Mouse (Mus musculus) midbrain, embryonic 13.5 days (tissue): ENCODE data around the gene Scamp5. TPM values are rescaled to one million over a fixed set of nuclear protein-coding genes. Genes with fewer than 3 reads are reported as not detected.

Experiments used
- ATAC-seq: fragments of 200-750 bp; cut with Nextera tagmentation; 2 replicates; pipeline ENCODE4 v1.8.0; 2017; ENCODE audit warnings: mild to moderate bottlenecking, moderate TSS enrichment, moderate library complexity
- H3K27ac ChIP-seq: fragments of 300-500 bp; sonication (generic); 2 replicates; pipeline ENCODE4 v1.5.1; 2015; ENCODE audit warnings: inconsistent platforms, mild to moderate bottlenecking, moderate library complexity
- H3K27me3 ChIP-seq: fragments of 300-500 bp; sonication (generic); 2 replicates; pipeline ENCODE4 v1.6.1; 2015; ENCODE audit warnings: mild to moderate bottlenecking, inconsistent platforms
- H3K36me3 ChIP-seq: fragments of 300-500 bp; sonication (generic); 2 replicates; pipeline ENCODE4 v1.6.1; 2015; ENCODE audit warnings: mild to moderate bottlenecking, inconsistent platforms
- H3K4me1 ChIP-seq: fragments of 300-500 bp; sonication (generic); replicated peaks from 2 replicates; pipeline ENCODE4 v1.6.1; 2015; ENCODE audit warnings: inconsistent platforms
- H3K4me2 ChIP-seq: fragments of 300-500 bp; sonication (generic); replicated peaks from 2 replicates; pipeline ENCODE4 v1.6.1; 2015; ENCODE audit warnings: moderate library complexity, mild to moderate bottlenecking, inconsistent platforms
- H3K4me3 ChIP-seq: fragments of 300-500 bp; sonication (generic); replicated peaks from 2 replicates; pipeline ENCODE4 v1.5.1; 2015; ENCODE audit warnings: mild to moderate bottlenecking, inconsistent platforms
- H3K9ac ChIP-seq: fragments of 300-500 bp; sonication (generic); replicated peaks from 2 replicates; pipeline ENCODE4 v1.6.1; 2015; ENCODE audit warnings: mild to moderate bottlenecking, inconsistent platforms
- H3K9me3 ChIP-seq: fragments of 300-500 bp; sonication (generic); 2 replicates; pipeline ENCODE4 v1.6.1; 2016; ENCODE audit warnings: mild to moderate bottlenecking, inconsistent platforms
- WGBS: fragments of 180-500 bp; shearing (Covaris S2); methylation state at CpG from one replicate; pipeline ENCODE4 v1.1.7; 2015; 5-methylcytosine and 5-hydroxymethylcytosine counted together
- polyA plus RNA-seq: library from polyadenylated mRNA; unstranded; fragments of >200 nt; fragmentation: Nextera tagmentation; extraction: Ambion mirVana; gene quantifications from 2 replicates; pipeline ENCODE4 v1.2.1, GENCODE M21; 2015

The Scamp5 gene
- polyA plus RNA-seq, 1 experiment from 2014 or later: 90.9 TPM

DNA sequence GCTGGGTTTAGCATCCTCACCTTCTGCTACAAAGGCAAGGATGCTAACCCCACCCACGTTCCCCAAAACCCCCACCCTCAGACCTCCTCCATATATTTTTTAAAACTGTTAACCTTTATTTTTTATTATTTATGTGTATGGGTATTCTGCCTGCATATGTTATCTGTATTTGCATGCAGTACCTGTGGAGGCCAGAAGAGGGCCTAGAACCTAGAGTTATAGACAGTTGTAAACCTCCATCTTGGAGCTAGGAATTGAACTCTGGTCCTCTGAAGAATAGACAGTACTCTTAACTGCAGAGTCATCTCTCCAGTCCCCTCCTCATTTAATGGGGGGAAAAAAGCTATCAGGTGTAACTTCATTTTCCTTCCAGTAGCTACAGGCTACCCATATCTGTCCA lies 18.1 kb downstream of the Scamp5 start:
- no peaks in the 10 kb centered on the region for H3K9me3 ChIP-seq
- H3K27me3 ChIP-seq: no peaks in the 10 kb centered on the region
- H3K4me1 ChIP-seq: no peaks in the 10 kb centered on the region
- no peak overlapping the region for H3K27ac ChIP-seq
- H3K4me2 ChIP-seq: no peak overlapping the region
- no peak overlapping the region for H3K9ac ChIP-seq
- no peak overlapping the region for H3K4me3 ChIP-seq
- WGBS: 64% methylated on average over 1 of the region's 1 CpGs
- ATAC-seq: no peak
- peaks cover 76% of the 10 kb centered on the region for H3K36me3 ChIP-seq

DNA sequence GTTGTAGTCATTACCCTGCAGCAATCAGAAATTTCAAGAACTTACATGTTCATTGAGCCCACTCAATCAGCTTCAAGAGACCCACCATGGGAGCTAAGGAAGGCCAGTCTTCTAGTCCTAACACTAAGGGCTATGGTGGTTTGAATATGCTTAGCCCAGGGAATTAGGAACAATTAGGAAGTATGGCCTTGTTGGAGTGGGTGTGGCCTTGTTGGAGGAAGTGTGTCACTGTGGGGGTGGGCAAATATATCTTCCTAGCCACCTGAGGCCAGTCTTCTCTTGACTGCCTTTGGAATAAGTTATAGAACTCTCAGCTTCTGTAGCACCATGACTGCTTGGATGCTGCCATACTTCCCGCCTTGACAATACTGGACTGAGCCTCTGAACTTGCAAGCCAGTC lies 27.2 kb downstream of the Scamp5 start:
- WGBS: 100% methylated on average over 1 of the region's 1 CpGs
- H3K27ac ChIP-seq: no peak overlapping the region
- no peaks in the 10 kb centered on the region for H3K9me3 ChIP-seq
- no peak overlapping the region for H3K4me3 ChIP-seq
- H3K4me1 ChIP-seq: peaks cover 7% of the 10 kb centered on the region
- no peak for ATAC-seq
- no peaks in the 10 kb centered on the region for H3K27me3 ChIP-seq
- H3K36me3 ChIP-seq: peaks cover 49% of the 10 kb centered on the region
- no peak overlapping the region for H3K4me2 ChIP-seq
- H3K9ac ChIP-seq: no peak overlapping the region

DNA sequence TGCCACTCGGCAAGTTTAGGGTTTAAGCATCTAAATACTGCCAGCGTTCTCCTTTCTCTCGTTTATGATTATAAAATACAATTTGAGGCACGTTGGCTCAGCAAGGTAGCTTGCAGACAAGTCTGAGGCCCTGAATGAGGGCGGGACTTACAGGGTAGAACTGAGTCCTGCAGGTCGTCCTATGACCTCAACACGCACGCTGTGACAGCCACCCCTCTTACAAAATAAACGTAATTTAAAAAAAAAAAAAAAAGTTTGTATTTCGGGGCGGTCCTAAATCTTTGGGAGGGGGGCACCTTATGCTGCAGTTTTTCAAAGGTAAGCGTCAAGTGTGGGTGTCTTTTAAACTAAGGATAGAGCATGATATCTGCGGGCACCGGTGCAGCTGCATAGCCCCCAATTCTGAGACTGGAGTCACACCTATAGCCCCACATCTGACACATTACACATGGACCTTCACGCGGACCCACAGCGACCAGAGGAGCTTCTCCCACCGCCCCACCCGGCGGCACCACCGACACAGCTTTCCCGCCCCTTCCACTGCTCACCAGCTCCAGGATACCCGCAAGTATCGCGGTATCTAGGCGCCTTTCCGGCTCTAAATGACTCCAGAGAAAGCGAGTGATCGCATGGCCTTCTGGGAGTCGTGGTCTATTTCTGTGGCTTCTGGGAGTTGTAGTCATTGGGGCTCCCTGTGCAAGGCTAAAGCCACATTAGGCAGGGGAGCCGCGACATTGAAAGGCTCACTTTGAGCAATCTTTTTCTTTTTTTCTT lies 28.2 kb downstream of the Scamp5 start, which contains the start of gene Ppcdc:
TSS of gene Ppcdc (minus strand) at position 603 of the 774 bp plus-strand sequence.
- Histone ChIP-seq H3K4me3 (peak within 1 kb of the TSS; percentile 52), H3K9ac (peak within 1 kb of the TSS; percentile 73), H3K36me3 (peaks cover 40% of the 10 kb centered on the region), H3K9me3 (no peaks in the 10 kb centered on the region), H3K27ac (peak within 1 kb of the TSS; percentile 69; the same call in 1 of the 2 replicates), H3K4me2 (peak within 1 kb of the TSS; percentile 61), H3K4me1 (peaks cover 7% of the 10 kb centered on the region), H3K27me3 (no peaks in the 10 kb centered on the region)
- WGBS: 3% methylated on average over 32 of the region's 32 CpGs
- peak; percentile 98 for ATAC-seq

DNA sequence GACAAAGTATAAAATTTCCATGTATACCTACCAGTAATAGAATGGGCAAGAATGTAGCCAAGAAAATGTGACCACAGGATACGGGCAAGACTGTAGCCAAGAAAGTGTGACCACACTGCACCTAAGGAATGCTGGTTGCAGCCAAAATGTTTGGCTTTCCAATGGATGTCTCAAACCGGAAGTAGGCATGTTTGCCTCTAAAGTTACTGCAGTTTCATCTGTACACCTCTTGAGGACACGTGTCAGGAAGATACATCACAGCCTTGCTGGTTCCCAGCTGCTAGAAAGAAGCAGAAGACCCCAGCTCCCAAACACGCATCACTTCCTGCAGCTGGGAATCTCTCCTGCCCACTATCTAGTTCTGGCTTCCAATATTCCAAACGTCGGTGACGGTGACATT lies 28.8 kb downstream of the Scamp5 start:
- no peak for ATAC-seq
- 59% methylated on average over 7 of the region's 7 CpGs for WGBS
- H3K4me3 ChIP-seq: peak overlapping the region; percentile 52
- H3K9me3 ChIP-seq: no peaks in the 10 kb centered on the region
- H3K4me1 ChIP-seq: peaks cover 7% of the 10 kb centered on the region
- H3K9ac ChIP-seq: peak overlapping the region; percentile 73
- H3K27me3 ChIP-seq: no peaks in the 10 kb centered on the region
- peak overlapping the region; percentile 61 for H3K4me2 ChIP-seq
- peaks cover 33% of the 10 kb centered on the region for H3K36me3 ChIP-seq
- H3K27ac ChIP-seq: no peak overlapping the region

DNA sequence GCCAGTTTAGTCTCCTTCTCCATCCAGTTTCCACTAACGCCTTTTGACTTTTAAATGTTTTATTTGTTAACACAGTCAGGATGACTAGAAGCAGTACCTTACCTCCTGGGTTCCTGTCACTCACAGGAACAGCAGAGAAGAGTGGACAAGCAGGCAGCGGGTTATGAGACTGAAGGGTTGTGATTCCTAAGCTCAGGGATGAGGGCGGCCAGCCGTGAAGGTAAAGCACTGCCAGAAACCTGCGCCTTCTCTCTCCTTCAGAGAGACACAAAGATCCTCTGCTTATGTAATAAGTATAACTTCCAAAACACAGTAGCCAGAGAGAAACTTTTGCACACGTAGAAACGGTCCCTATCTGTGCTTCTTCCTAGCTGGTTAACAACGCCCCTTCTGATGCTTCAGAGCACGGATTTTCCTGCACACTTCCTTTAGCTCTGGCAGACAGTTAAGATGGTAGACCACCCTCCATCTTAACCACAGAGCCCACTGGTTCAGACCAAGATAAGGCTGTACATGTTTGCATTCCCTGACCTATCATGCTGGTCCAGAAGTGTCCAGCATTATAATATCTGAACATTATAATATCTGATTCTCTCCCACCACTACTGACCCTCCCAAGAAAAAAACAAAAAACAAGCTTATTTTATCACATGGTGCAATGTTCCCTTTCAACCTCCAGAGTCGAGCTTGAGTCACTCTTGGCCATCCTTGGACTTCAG lies 29.8 kb downstream of the Scamp5 start:
- no peak overlapping the region for H3K9ac ChIP-seq
- no peak overlapping the region for H3K27ac ChIP-seq
- peaks cover 13% of the 10 kb centered on the region for H3K4me1 ChIP-seq
- no peak overlapping the region for H3K4me3 ChIP-seq
- H3K9me3 ChIP-seq: no peaks in the 10 kb centered on the region
- no peaks in the 10 kb centered on the region for H3K27me3 ChIP-seq
- no peak overlapping the region for H3K4me2 ChIP-seq
- ATAC-seq: no peak
- WGBS: 71% methylated on average over 10 of the region's 10 CpGs
- peaks cover 24% of the 10 kb centered on the region for H3K36me3 ChIP-seq

DNA sequence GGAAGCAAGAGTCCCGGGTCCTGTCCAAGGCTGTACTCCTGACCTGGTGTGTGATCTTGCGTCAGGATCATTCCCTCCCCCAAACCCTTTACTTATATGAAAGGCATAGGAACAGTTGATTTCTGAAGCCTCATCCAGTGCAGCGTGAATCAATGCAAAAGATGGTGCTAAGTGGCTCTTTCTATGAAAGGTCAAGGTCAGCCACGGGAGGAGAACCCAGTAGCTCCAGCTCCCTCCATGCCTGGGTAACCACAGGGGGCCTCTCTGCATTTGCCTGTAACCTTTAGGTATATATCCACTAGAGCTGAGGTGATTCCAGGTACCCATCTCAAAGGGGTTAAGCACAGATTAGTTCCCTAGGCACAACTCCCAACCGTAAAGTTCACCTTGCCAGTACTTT lies 31.7 kb downstream of the Scamp5 start:
- no peak overlapping the region for H3K4me2 ChIP-seq
- WGBS: 92% methylated on average over 5 of the region's 5 CpGs
- H3K4me1 ChIP-seq: peaks cover 26% of the 10 kb centered on the region
- peaks cover 5% of the 10 kb centered on the region for H3K36me3 ChIP-seq
- no peak overlapping the region for H3K4me3 ChIP-seq
- H3K9me3 ChIP-seq: no peaks in the 10 kb centered on the region
- H3K9ac ChIP-seq: no peak overlapping the region
- H3K27me3 ChIP-seq: no peaks in the 10 kb centered on the region
- no peak overlapping the region for H3K27ac ChIP-seq
- no peak for ATAC-seq

DNA sequence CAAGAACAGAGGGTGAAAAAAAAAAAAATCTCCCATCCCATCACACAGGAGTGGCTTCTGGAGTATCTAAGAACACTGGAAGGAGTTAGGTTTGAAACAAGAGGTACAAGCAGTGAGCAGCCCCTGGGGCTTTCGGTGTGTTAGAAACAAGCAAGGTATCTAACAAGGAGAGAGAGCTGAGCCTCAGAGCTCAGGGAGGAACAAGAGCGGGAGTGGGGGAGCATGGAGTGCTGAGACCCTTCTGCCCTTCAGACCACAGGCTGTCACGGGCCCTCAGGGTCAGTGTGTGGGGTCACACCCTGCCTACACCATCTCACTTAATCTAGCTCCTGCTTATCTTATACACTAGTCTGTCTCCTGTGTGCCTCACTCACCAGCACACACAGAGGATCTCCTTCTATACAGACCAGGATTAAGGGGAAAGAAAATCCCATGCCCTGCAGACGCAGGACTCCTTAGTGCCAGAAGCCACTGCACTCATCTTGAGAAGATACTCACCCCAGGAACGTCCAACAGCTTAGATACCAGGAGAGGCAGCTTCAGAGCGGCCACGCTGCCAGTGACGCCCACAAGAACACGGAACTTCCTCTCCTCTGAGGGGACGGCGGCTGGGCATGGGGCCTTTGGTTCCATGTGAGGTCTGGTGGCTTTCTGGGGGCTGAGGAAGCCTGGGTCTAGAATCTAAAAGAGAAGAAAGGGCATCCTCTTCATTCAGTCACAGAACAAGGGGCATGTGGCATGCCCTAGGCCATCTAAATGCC lies 33.3 kb downstream of the Scamp5 start:
- WGBS: 88% methylated on average over 11 of the region's 11 CpGs
- ATAC-seq: no peak
- H3K36me3 ChIP-seq: no peaks in the 10 kb centered on the region
- H3K4me2 ChIP-seq: no peak overlapping the region
- no peak overlapping the region for H3K4me3 ChIP-seq
- H3K9ac ChIP-seq: no peak overlapping the region
- peaks cover 33% of the 10 kb centered on the region for H3K4me1 ChIP-seq
- H3K9me3 ChIP-seq: no peaks in the 10 kb centered on the region
- H3K27ac ChIP-seq: no peak overlapping the region
- no peaks in the 10 kb centered on the region for H3K27me3 ChIP-seq

DNA sequence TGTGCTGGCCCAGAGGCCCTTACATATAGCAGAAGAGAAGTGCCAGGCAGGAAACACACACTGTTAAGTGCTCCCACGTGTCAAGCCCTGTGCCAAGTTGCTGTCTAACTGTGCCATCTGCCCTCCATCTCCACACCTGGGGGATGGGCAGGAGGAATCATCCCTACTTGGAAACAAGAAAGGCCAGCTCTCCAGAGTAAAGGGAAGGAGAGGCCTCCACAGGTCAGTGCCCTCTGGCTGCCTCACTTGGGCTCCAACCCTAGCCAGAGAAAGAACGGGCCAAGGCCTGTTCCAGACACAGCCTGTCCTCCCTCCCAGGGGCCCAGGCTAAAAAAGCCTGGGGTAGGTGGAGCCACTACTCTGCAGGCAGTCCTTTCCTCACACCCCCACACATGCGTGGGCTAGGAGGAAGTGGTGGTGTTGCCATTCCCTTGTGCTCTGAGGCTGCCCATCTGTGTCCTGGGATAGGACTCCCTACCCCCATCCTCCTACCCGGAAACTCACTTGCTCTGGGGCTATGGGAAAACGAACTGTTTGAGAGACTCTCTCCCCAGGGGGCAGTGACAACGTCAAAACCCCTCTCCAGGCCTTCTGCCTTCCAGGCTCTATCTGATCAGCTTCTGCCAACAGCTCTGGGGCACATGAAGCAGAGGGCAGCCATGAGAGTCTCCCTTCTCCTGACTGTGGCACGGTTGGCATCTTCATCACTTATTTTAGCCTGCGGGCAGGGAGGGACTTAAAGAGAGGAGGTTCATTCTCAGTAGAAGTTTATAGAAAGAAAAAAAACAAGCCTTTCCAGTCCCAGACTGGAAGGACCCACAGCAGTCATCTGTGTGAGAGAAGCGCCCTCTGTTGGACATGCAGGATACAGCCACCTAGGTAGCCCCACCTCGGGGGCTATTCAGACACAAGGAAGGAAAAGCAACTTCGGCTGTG lies 34.5 kb downstream of the Scamp5 start:
- 20% methylated on average over 11 of the region's 11 CpGs for WGBS
- 0 out of 2 replicates have a peak overlapping the region, but pooled peaks have one; percentile 11 for H3K27ac ChIP-seq
- H3K9ac ChIP-seq: 0 out of 2 replicates have a peak overlapping the region, but pooled peaks have one; percentile 36
- ATAC-seq: peak; percentile 55
- H3K4me3 ChIP-seq: no peak overlapping the region
- H3K27me3 ChIP-seq: no peaks in the 10 kb centered on the region
- no peaks in the 10 kb centered on the region for H3K9me3 ChIP-seq
- H3K36me3 ChIP-seq: no peaks in the 10 kb centered on the region
- H3K4me1 ChIP-seq: peaks cover 33% of the 10 kb centered on the region
- no peak overlapping the region for H3K4me2 ChIP-seq

DNA sequence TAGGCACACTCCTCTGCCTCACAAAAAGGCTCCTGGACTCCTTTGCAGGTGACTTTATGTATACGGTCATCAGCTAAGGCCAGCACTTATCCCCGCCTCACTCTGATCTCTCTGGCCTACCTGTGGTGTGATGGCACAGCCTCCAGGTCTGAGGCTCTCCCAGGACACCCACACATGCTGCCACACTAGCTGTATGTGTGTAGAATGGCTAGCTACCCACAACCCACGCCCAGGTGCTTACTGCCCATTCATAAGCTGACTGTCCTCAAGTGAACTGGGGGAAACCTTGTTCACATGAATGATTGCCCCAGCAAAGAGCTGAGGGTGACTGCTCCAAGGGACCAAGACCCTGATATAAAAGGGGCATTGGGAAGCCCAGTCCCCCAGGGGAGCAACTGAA lies 35.4 kb downstream of the Scamp5 start:
- Histone ChIP-seq H3K4me2 (no peak overlapping the region), H3K4me1 (peaks cover 39% of the 10 kb centered on the region), H3K36me3 (no peaks in the 10 kb centered on the region), H3K4me3 (no peak overlapping the region), H3K9me3 (no peaks in the 10 kb centered on the region), H3K9ac (no peak overlapping the region; the same call in 1 of the 2 replicates), H3K27ac (no peak overlapping the region), H3K27me3 (no peaks in the 10 kb centered on the region)
- WGBS: 91% methylated on average over 3 of the region's 3 CpGs
- no peak for ATAC-seq

DNA sequence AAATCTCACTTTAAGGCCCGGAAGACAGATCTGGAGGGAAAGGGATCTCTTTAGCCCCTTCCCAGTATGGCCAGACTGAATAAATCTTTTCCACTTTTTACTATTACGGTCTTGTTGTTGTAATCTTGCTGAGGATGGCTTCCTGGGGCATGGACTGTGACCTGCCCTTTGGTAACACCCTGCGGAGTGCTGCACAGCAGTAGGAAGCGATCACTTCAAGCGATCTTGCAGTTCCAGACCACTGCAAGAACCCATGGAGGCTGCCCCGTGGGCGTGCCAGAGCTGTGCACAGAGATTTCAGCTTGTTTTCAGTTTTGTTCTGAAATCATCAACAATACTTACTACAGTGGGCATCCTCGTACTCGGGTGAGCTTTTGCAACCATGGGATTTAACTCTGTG lies 36.7 kb downstream of the Scamp5 start:
- Histone ChIP-seq H3K9ac (no peak overlapping the region), H3K4me2 (no peak overlapping the region), H3K27me3 (no peaks in the 10 kb centered on the region), H3K4me1 (peaks cover 39% of the 10 kb centered on the region), H3K36me3 (no peaks in the 10 kb centered on the region), H3K27ac (no peak overlapping the region), H3K9me3 (no peaks in the 10 kb centered on the region), H3K4me3 (no peak overlapping the region)
- ATAC-seq: no peak
- WGBS: 20% methylated on average over 9 of the region's 9 CpGs

DNA sequence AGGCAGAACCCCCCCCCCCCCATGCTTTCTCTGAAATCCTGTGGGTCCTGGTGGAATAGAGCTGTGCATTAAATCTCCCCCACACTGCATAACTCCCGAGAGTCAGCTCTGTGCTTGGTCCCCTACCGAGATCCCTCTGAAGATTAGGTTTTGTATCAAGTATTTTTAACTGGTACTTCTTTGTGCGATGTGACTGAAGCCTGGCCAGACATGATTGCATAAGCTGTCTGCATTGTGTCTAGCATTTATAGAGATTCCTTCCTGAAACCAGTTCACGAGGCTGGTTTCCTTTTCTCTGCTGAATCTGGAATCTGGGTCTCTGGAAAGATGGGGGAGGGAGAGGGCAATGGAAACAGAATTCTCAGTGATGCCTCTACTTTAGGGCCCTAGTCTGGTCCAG lies 39.5 kb downstream of the Scamp5 start:
- Histone ChIP-seq H3K27ac (no peak overlapping the region; the same call in 1 of the 2 replicates), H3K9ac (no peak overlapping the region), H3K4me3 (no peak overlapping the region), H3K36me3 (0 out of 2 replicates have a peak, but pooled peaks cover under 1% of the 10 kb centered on the region), H3K4me1 (peaks cover 36% of the 10 kb centered on the region), H3K4me2 (no peak overlapping the region), H3K27me3 (no peaks in the 10 kb centered on the region), H3K9me3 (no peaks in the 10 kb centered on the region)
- no peak for ATAC-seq
- WGBS: 47% methylated on average over 4 of the region's 4 CpGs
